Mouse (Mus musculus): ENCODE results near the gene Leap2.

GRCm38 (mm10) chr11:53466231-53466971 lies 43.4 kb upstream of the Leap2 start:
- TF ChIP-seq CTCF (IDR thresholded peaks at IDR 0.05; ENCODE audit: low read depth): peak; percentile 89
- no peak for TF ChIP-seq EP300 (optimal IDR thresholded peaks at IDR 0.05)
